Comparison of ENCODE assay signal across 8 mouse cellular contexts in the genomic region with DNA sequence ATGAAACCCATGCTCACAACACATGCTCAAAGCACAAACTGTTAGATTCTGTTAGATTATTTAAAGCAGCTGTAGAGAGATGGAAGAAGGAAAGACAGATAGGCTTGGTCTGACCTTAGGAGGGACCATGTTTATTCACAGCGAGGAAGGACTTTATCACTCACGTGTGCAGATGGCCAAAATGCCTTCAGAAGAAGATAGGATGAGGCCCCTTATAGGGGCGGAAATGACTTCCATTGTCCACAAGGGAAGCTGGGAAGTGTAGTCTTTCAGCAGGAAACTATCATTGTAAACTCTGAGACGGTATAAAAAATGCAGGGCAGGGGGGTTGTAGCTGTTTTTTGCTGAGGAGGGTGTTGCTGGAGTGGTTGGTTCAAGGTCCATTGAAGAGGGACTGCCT. TPM values are rescaled to one million over a fixed set of nuclear protein-coding genes. Genes with fewer than 3 reads are reported as not detected.
DNase-seq lines count a peak whose midpoint lies in the region; ATAC-seq and TF ChIP-seq lines count a peak whose summit lies in the region.

Tfpi (minus strand) TSS at position 199 of the 400 bp plus-strand sequence.

- no peak within 1 kb of the TSS for H3K27ac ChIP-seq in neural tube, embryonic 11.5 days (ENCODE audit: low read depth, low read length)
- H3K27ac ChIP-seq in embryonic facial prominence, embryonic 11.5 days (replicated peaks; ENCODE audit: low read depth, low read length) = no peak within 1 kb of the TSS
- peak within 1 kb of the TSS; percentile 3; the same call in 1 of the 2 replicates for H3K27ac ChIP-seq in hindbrain, embryonic 12.5 days
- peak within 1 kb of the TSS; percentile 2; the same call in 1 of the 2 replicates for H3K27ac ChIP-seq in liver, postnatal 0 days (ENCODE audit: low read depth)
- H3K27ac ChIP-seq in stomach, embryonic 16.5 days (ENCODE audit: low read length) = peak within 1 kb of the TSS; percentile 69

- no peaks in the 10 kb centered on the region for H3K4me1 ChIP-seq in neural tube, embryonic 11.5 days (ENCODE audit: control insufficient read depth, insufficient read depth, low read length)
- H3K4me1 ChIP-seq in embryonic facial prominence, embryonic 11.5 days (ENCODE audit: control insufficient read depth, insufficient read depth, low read length) = no peaks in the 10 kb centered on the region
- peaks cover 3% of the 10 kb centered on the region; the same call in 1 of the 2 replicates for H3K4me1 ChIP-seq in hindbrain, embryonic 12.5 days
- no peaks in the 10 kb centered on the region for H3K4me1 ChIP-seq in liver, postnatal 0 days (ENCODE audit: insufficient read depth)
- H3K4me1 ChIP-seq in stomach, embryonic 16.5 days (ENCODE audit: control insufficient read depth, insufficient read depth, low read length) = no peaks in the 10 kb centered on the region

- peak within 1 kb of the TSS; percentile 25 for H3K4me2 ChIP-seq in neural tube, embryonic 11.5 days (ENCODE audit: low read depth)
- H3K4me2 ChIP-seq in embryonic facial prominence, embryonic 11.5 days (ENCODE audit: low read depth, low read length) = peak within 1 kb of the TSS; percentile 7; the same call in 1 of the 2 replicates
- peak within 1 kb of the TSS; percentile 27 for H3K4me2 ChIP-seq in hindbrain, embryonic 12.5 days (replicated peaks)
- peak within 1 kb of the TSS; percentile 60 for H3K4me2 ChIP-seq in liver, postnatal 0 days (ENCODE audit: low read depth, low read length)
- H3K4me2 ChIP-seq in stomach, embryonic 16.5 days (ENCODE audit: low read depth, low read length) = peak within 1 kb of the TSS; percentile 59

- H3K9ac ChIP-seq in neural tube, embryonic 11.5 days (ENCODE audit: low read length) = no peak within 1 kb of the TSS
- H3K9ac ChIP-seq in embryonic facial prominence, embryonic 11.5 days (replicated peaks; ENCODE audit: low read length) = no peak within 1 kb of the TSS
- no peak within 1 kb of the TSS for H3K9ac ChIP-seq in hindbrain, embryonic 12.5 days
- H3K9ac ChIP-seq in liver, postnatal 0 days (replicated peaks) = no peak within 1 kb of the TSS
- H3K9ac ChIP-seq in stomach, embryonic 16.5 days (ENCODE audit: low read length) = peak within 1 kb of the TSS; percentile 63

- ATAC-seq in neural tube, embryonic 11.5 days (ENCODE audit: insufficient read depth, low FRiP score, low TSS enrichment) = no peak
- no peak for ATAC-seq in embryonic facial prominence, embryonic 11.5 days (replicated peaks; ENCODE audit: insufficient number of reproducible peaks, low FRiP score, low TSS enrichment, low read depth)
- no peak for ATAC-seq in hindbrain, embryonic 12.5 days (ENCODE audit: low FRiP score)
- peak; percentile 75 for ATAC-seq in liver, postnatal 0 days
- ATAC-seq in stomach, embryonic 16.5 days (ENCODE audit: insufficient read depth, low FRiP score) = peak; percentile 65; the same call in 1 of the 2 replicates

- H3K27me3 ChIP-seq in neural tube, embryonic 11.5 days (ENCODE audit: control insufficient read depth, insufficient read depth, low read length) = no peaks in the 10 kb centered on the region
- H3K27me3 ChIP-seq in embryonic facial prominence, embryonic 11.5 days (ENCODE audit: control insufficient read depth, insufficient read depth, low read length) = no peaks in the 10 kb centered on the region
- H3K27me3 ChIP-seq in hindbrain, embryonic 12.5 days = no peaks in the 10 kb centered on the region
- H3K27me3 ChIP-seq in liver, postnatal 0 days (ENCODE audit: insufficient read depth, low read length) = no peaks in the 10 kb centered on the region
- no peaks in the 10 kb centered on the region for H3K27me3 ChIP-seq in stomach, embryonic 16.5 days (ENCODE audit: control insufficient read depth, insufficient read depth, low read length)

- H3K36me3 ChIP-seq in neural tube, embryonic 11.5 days (ENCODE audit: control insufficient read depth, insufficient read depth, low read length) = no peaks in the 10 kb centered on the region
- H3K36me3 ChIP-seq in embryonic facial prominence, embryonic 11.5 days (replicated peaks; ENCODE audit: control insufficient read depth, insufficient read depth, low read depth, low read length) = no peaks in the 10 kb centered on the region
- H3K36me3 ChIP-seq in hindbrain, embryonic 12.5 days = no peaks in the 10 kb centered on the region
- no peaks in the 10 kb centered on the region for H3K36me3 ChIP-seq in liver, postnatal 0 days (replicated peaks; ENCODE audit: insufficient read depth, low read length)
- H3K36me3 ChIP-seq in stomach, embryonic 16.5 days (ENCODE audit: control insufficient read depth, insufficient read depth, low read length) = no peaks in the 10 kb centered on the region

- H3K4me3 ChIP-seq in neural tube, embryonic 11.5 days (ENCODE audit: low read depth, low read length) = peak within 1 kb of the TSS; percentile 12
- H3K4me3 ChIP-seq in embryonic facial prominence, embryonic 11.5 days (ENCODE audit: low read depth, low read length) = peak within 1 kb of the TSS; percentile 8; the same call in 1 of the 2 replicates
- peak within 1 kb of the TSS; percentile 14; the same call in 1 of the 2 replicates for H3K4me3 ChIP-seq in hindbrain, embryonic 12.5 days
- peak within 1 kb of the TSS; percentile 31 for H3K4me3 ChIP-seq in liver, postnatal 0 days (ENCODE audit: low read depth, low read length)
- H3K4me3 ChIP-seq in stomach, embryonic 16.5 days (replicated peaks; ENCODE audit: low read length) = peak within 1 kb of the TSS; percentile 52

- no peak for TF ChIP-seq CTCF in liver, postnatal 0 days (IDR thresholded peaks at IDR 0.05; ENCODE audit: low read depth)

- intact Hi-C loops in left cerebral cortex, postnatal 4 days (cut with DNase I) = no loop called here

- no peak for DNase-seq in neural tube, embryonic 11.5 days (ENCODE audit: low spot score)
- no peak for DNase-seq in neural tube, embryonic 10.5 days (ENCODE audit: extremely low spot score, low spot score)
- DNase-seq in embryonic facial prominence, embryonic 11.5 days (ENCODE audit: low spot score) = peak; percentile 22
- DNase-seq in liver, postnatal 0 days = no peak
- no peak for DNase-seq in layer of hippocampus, adult 18-20 months (ENCODE audit: low spot score in 2 of 2)
- DNase-seq in left cerebral cortex, postnatal 4 days = no peak

- no peaks in the 10 kb centered on the region for H3K9me3 ChIP-seq in neural tube, embryonic 11.5 days (ENCODE audit: control insufficient read depth, low read length)
- H3K9me3 ChIP-seq in embryonic facial prominence, embryonic 11.5 days (replicated peaks; ENCODE audit: control insufficient read depth, low read length) = no peaks in the 10 kb centered on the region
- no peaks in the 10 kb centered on the region for H3K9me3 ChIP-seq in hindbrain, embryonic 12.5 days (replicated peaks)
- H3K9me3 ChIP-seq in liver, postnatal 0 days (ENCODE audit: low read length) = no peaks in the 10 kb centered on the region
- H3K9me3 ChIP-seq in stomach, embryonic 16.5 days (replicated peaks; ENCODE audit: control insufficient read depth, low read length) = no peaks in the 10 kb centered on the region

- WGBS in neural tube, embryonic 11.5 days = 46% methylated on average over 4 of the region's 4 CpGs
- 60% methylated on average over 4 of the region's 4 CpGs for WGBS in embryonic facial prominence, embryonic 11.5 days
- 61% methylated on average over 4 of the region's 4 CpGs for WGBS in hindbrain, embryonic 12.5 days
- 36% methylated on average over 4 of the region's 4 CpGs for WGBS in liver, postnatal 0 days (ENCODE audit: insufficient replicate concordance)
- 18% methylated on average over 4 of the region's 4 CpGs for WGBS in stomach, embryonic 16.5 days

- TF ChIP-seq EP300 in liver, postnatal 0 days (IDR thresholded peaks at IDR 0.05; ENCODE audit: low read depth) = no peak

RNA-seq across cellular contexts. Expression of gene Tfpi, which starts in this region (rescaled TPM):
- 24.5 and 27.0 TPM in 2 replicates for polyA plus RNA-seq in neural tube, embryonic 11.5 days (2014; fragmentation: Nextera tagmentation; extraction: Ambion mirVana)
- polyA plus RNA-seq in embryonic facial prominence, embryonic 11.5 days (2014; fragmentation: Nextera tagmentation; extraction: Ambion mirVana) = 20.8 and 23.1 TPM in 2 replicates
- polyA plus RNA-seq in hindbrain, embryonic 12.5 days (2016; fragmentation: Nextera tagmentation; extraction: Ambion mirVana) = 18.7 and 25.7 TPM in 2 replicates
- polyA plus RNA-seq in liver, postnatal 0 days (2015; fragmentation: Nextera tagmentation; extraction: Ambion mirVana) = 12.2 and 15.2 TPM in 2 replicates
- polyA plus RNA-seq in stomach, embryonic 16.5 days (2015; fragmentation: Nextera tagmentation; extraction: Ambion mirVana) = 41.2 and 46.3 TPM in 2 replicates
- total RNA-seq in layer of hippocampus, adult 18-20 months (2021) = 1 to 10 TPM; 2.6 to 2.7 TPM
- total RNA-seq in left cerebral cortex, postnatal 4 days (2021) = 10 to 100 TPM in 1 of 2 experiments, 1 to 10 TPM in 1; 9.3 to 10.3 TPM

Comparison
In these comparisons a context has a peak if more than half of its experiments do, and no peak if none do; other contexts are left out.
1. ATAC-seq: peak in liver, postnatal 0 days (single experiment) and stomach, embryonic 16.5 days (single experiment); none in neural tube, embryonic 11.5 days (single experiment), embryonic facial prominence, embryonic 11.5 days (single experiment) and hindbrain, embryonic 12.5 days (single experiment).
2. H3K27ac ChIP-seq: peak in hindbrain, embryonic 12.5 days (single experiment), liver, postnatal 0 days (single experiment) and stomach, embryonic 16.5 days (single experiment); none in neural tube, embryonic 11.5 days (single experiment) and embryonic facial prominence, embryonic 11.5 days (single experiment).
3. H3K4me2 ChIP-seq: peak in every context shown above with its lines; median percentile 60 in liver, postnatal 0 days; 59 in stomach, embryonic 16.5 days; 27 in hindbrain, embryonic 12.5 days; 25 in neural tube, embryonic 11.5 days; 7 in embryonic facial prominence, embryonic 11.5 days.
4. Peak in every context shown above with its lines, with median percentiles within 50 percentile points of each other: H3K4me3 ChIP-seq.